Mouse (Mus musculus) hindbrain, embryonic 13.5 days (tissue): ENCODE results near the gene Khdc3. TPM values are rescaled to one million over a fixed set of nuclear protein-coding genes. Genes with fewer than 3 reads are reported as not detected.

Experiments
- polyA plus RNA-seq: library from polyadenylated mRNA; unstranded; fragments of >200 nt; fragmentation: Nextera tagmentation; extraction: Ambion mirVana; gene quantifications from 2 replicates; pipeline ENCODE4 v1.2.1, GENCODE M21; 2015

Gene Khdc3
- polyA plus RNA-seq, 1 experiment from 2014 or later = not detected

Other genes starting within 250 kb of the Khdc3 start
- gene Pygo1, start 176.2 kb upstream of the Khdc3 start, polyA plus RNA-seq = 13.3 and 13.6 TPM in 2 replicates
- 2.4 and 3.0 TPM in 2 replicates for gene Dyx1c1, start 143.1 kb upstream of the Khdc3 start, polyA plus RNA-seq
- 0.05 TPM in 1 of 2 replicates, not detected in the other for gene Gm44503, start 143.0 kb upstream of the Khdc3 start, polyA plus RNA-seq
- 29.9 and 33.7 TPM in 2 replicates for gene Ccpg1os, start 116.5 kb upstream of the Khdc3 start, polyA plus RNA-seq
- 42.7 and 43.9 TPM in 2 replicates for gene Ccpg1, start 116.4 kb upstream of the Khdc3 start, polyA plus RNA-seq
- gene Pigb, start 61.5 kb upstream of the Khdc3 start, polyA plus RNA-seq = 13.4 and 14.1 TPM in 2 replicates
- 1.3 and 2.3 TPM in 2 replicates for gene Rab27a, start 57.0 kb upstream of the Khdc3 start, polyA plus RNA-seq
- not detected in 2 replicates for gene Gm20509, start 634 bp downstream of the Khdc3 start, polyA plus RNA-seq
- 114 and 115 TPM in 2 replicates for gene Rsl24d1, start 11.6 kb downstream of the Khdc3 start, polyA plus RNA-seq